Mouse (Mus musculus) NIH3T3 (cell line): ENCODE data around the gene Dnajb2.
"Not testable (repeated sequence)": the region's sequence is repeated elsewhere in the genome, so short reads cannot be mapped to it uniquely, and the experiment has no call there.

Experiments
- DNase-seq: peaks from one replicate; pipeline ENCODE4 v3.0.0-alpha.2; 2012; ENCODE audit warnings: low read depth

The Dnajb2 gene

GRCm38 (mm10) chr1:75219078-75219477, 17.1 kb upstream of the Dnajb2 start:
- DNase-seq, result peak; percentile 84

DNA sequence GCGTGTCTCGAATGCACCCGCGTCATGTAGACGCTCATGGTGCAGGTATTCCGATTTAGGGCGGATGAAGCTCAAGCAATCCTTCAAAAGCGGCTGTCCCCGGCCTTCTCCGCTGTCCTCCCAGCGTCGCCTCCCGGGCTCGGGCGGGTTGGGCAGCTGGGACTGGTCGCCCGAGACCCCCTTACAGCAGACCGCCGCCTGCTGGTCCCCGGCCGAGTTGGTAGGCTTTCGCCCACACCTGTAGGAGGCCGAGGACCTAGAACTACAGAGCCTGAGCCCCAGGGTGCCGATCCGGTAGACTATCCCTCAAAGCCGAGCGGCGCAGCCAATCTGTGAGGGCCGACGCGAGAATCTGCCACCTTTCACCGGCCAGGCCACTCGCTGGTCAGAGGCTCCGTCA, 16.7 kb upstream of the Dnajb2 start, which contains the start of gene Tuba4a:
Gene Tuba4a (minus strand): TSS at position 335 of the 400 bp plus-strand sequence.
- no peak for DNase-seq

GRCm38 (mm10) chr1:75221538-75221937, 14.7 kb upstream of the Dnajb2 start:
- peak; percentile 60 for DNase-seq

- DNase-seq, result no peak
Measured at GRCm38 (mm10) chr1:75222926-75223325, 13.3 kb upstream of the Dnajb2 start.

DNA sequence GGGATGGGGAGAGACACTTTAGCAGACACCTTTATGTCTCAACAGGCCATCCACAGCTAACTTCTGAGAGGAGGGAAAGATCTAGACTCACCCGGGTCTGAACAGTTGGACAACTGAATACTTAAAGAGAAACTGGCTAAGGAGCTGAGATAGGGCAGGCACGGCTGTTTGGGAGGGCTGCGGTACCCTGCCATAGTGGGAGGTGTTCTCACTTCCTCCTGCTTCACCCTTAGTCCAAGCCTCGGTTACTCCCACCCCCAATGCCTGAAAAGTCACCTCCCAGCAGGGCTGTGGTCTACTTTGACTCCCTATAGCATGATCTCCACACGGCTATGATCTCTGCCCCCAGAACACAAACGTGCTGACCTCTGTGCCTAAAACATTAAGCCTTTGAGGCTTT, 12.7 kb upstream of the Dnajb2 start:
- no peak for DNase-seq

GRCm38 (mm10) chr1:75225473-75225872, 10.7 kb upstream of the Dnajb2 start:
- no peak for DNase-seq

GRCm38 (mm10) chr1:75226138-75226537, 10.1 kb upstream of the Dnajb2 start:
- no peak for DNase-seq

- no peak for DNase-seq
Measured at GRCm38 (mm10) chr1:75227653-75228052, 8.6 kb upstream of the Dnajb2 start.

GRCm38 (mm10) chr1:75229158-75229557, 7.0 kb upstream of the Dnajb2 start:
- DNase-seq, result peak; percentile 83

DNA sequence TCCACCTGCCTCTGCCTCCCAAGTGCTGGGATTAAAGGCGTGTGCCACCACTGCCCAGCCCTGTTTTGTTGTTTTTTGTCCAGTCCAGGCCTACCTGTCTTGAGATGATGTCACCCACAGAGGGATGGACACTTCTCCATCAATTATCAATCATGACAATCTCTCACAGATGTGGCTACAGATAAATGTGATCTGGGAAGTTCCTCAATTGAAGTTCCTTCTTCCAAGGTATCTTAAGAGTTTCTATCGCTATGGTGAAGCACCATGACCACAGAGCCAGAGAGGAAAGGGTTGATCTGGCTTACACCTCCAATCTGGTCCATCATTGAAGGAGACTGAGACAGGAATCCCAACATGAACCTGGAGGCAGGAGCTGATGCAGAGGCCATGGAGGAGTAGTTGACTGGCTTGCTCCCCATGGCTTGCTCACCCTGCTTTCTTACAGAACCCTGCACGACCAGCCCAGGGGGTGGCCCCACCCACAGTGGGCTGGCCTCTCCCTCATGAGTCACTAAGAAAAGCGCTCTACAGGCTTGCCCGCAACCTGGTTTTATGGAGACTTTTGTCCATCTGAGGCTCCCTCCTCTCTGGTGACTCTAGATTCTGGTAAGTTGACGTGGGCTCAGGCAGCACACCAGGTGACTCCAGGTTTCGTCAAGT, 5.7 kb upstream of the Dnajb2 start:
- DNase-seq, result peak; percentile 52

- DNase-seq, result no peak
Measured at GRCm38 (mm10) chr1:75231224-75231623, 5.0 kb upstream of the Dnajb2 start.

DNA sequence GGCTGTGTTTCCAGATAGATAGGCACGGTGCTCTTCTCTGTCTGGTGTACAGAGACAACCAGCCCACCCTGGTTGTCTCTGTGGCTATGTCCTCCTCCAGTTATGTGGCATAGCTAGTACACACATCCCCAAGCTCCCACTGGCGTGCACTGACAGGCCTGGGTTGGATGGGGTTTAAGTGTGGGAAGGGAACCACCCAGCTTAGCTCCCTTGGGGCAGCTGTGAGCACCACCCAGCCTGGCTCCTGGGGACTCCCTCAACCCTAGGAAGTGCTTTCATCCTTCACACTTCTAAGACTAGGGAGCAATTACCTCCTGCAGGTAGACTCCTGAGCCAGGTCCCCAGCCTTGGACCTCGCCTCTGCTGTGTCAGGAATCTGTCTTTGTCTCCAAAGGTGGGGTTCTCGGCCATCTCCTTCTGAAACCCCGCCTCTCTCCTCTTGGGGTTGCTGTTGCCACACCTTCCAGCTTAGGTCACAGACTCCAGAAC, 4.5 kb upstream of the Dnajb2 start, which contains the start of gene A630095N17Rik:
Gene A630095N17Rik (minus strand): TSS at position 439 of the 489 bp plus-strand sequence.
- no peak for DNase-seq

GRCm38 (mm10) chr1:75232489-75232888, 3.7 kb upstream of the Dnajb2 start:
- DNase-seq, result not testable (repeated sequence)

DNA sequence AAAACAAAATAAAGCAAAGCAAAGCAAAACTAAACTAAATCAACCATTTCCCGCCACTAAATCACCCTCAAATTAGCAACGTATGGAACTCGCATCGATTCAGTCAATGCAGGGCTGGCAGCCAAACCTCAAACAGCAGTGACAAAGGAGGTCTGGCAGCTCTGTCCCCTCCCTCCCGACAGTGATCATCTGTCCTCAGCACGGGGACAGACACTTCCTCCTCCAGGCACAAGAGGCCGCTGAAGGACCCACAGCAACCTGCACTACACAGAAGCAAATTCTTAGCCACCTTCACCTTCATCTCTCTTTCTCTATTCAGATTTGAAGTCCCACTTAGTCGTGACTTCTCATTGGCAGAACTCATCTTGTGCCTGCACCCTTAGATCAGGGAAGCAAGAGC, 1.6 kb upstream of the Dnajb2 start:
- peak; percentile 43 for DNase-seq

DNA sequence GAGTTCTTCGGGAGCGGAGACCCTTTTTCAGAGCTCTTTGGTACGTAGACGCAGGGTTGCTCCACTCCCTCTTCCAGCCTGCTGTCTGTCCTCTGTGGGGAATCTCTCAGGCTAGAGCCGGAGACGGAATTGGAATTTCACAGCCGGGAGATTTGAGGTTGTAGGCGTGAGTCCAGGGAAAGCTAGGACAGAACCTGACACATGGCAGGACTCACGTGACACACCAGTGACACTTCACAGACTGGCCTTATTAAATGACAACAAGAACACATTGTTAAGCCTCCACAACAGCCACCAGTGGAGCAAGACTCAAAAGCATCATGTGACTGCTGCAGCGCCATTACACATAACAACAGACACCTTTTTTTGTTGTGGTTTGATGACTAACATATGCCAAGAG, 3.4 kb downstream of the Dnajb2 start:
- DNase-seq, result no peak

- no peak for DNase-seq
Measured at GRCm38 (mm10) chr1:75243411-75243810, 7.2 kb downstream of the Dnajb2 start.

- no peak for DNase-seq
Measured at GRCm38 (mm10) chr1:75244175-75244826, 8.1 kb downstream of the Dnajb2 start.

DNA sequence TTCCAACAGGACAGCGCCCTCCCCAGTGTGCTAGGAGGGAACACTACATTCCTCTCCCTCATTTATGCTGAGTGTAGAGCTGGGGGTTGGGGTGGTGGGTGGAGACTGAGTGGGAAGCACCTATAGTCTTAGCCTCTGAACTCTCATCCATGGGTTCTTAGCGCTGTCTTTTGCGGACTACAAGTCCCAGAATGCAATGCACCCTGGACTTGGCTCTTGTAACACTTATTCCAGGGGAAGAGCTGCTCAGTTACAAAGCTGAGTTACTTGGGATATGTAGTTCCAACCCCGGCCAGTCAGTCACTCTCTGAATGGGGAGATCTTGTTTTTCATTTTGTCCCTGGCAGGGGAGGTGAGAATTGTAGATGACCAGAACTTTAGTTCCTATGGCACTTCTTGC, 8.6 kb downstream of the Dnajb2 start:
- peak; percentile 61 for DNase-seq

DNA sequence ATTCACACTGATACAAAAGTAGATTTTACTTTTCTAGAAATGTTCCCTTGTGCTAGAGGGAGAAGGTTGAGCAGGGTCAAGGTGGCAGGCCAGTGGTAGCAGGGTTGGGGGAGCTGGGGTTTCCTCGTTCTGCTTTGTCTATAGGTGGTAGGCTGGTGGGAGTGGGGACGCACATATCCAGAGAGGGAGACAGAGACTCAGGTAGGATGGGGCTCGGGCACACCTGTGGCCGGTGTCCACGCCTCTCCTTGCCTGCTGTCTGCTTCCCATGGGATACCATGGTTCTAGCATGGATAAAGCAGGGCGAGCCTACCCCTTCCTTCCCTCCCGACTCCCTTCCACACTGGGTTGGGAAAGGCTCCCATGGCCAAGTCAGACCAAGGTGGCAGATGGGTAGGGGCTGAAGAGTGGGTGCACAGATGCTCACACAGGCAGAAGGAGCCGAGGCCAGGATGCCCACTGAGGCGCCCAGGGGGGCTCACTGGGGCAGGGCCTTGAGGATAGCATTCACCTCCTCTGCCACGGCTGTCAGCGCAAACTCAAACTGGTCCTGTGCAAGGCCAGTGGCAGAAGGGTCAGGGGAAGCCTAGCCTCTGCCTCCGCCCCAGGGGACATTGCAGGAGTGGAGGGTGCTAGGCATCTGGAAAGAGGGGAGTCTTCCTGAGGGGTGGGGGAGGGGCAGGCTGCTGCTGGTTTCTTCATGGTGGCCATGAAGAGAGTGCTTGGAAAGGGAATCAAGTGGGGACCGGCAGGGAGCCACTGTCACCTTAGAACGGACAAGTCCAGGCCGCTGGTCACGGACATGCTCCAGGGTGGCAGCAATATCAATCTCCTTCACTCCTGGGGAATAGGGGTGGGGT, 11.1 kb downstream of the Dnajb2 start:
- no peak for DNase-seq

DNA sequence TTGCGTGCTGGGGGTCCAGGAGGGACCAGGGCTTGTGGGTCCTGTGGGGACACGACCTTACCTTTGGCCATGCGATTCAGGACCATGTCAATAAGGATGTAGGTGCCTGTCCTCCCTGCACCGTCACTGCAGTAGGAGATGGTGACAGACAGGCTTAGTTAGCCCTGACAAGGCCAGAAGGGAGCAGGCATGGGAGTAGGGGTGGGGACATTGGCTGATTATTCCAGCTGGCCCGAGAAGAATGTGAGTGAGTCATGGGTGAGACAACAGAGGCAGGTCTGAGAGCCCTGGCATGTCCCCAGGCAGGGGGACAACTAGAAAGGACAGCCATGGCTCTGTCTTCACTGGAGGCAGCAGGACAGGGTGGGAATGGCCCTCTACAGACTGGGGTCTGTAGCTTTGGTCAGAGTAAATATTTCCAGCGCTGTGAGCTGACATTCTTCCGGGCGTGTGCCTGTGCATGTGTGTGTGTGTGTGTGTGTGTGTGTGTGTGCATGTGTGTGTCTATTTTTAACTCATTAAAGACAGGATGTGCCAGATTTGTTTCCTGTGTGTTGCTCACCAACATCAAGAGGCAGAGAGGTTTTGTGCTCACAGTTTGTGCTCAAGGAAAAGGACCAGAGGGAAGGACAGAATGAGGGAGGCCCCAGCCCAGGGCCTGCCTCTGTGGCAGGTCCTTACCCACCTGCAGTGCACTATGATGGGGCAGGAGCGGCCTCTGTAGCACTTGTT, 12.0 kb downstream of the Dnajb2 start:
- DNase-seq, result peak; percentile 76

DNA sequence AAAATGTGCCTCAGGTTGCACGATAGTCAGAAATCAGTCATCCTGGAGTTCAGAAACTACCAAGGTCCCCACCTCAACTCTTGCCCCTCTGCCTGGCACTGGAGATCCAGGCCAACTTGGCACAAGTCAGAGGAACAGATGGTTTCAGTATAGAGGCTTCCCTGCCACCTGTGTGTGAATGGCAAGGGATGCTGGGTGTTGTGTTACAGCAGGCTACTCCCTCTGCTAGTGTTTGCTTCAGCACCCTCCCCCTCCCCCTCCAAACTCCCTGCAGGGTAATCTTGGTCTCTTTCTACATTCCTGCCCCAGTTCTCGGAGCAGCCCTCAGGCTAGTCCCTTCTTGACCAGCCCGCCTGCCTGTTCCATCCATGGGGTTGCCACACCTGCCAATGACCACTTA, 14.3 kb downstream of the Dnajb2 start:
- DNase-seq, result peak; percentile 48
